Mouse (Mus musculus) heart, postnatal 36 days (tissue): ENCODE measurements around the gene Dusp2. TPM values are rescaled to one million over a fixed set of nuclear protein-coding genes. Genes with fewer than 3 reads are reported as not detected.

Experiments
- DNase-seq, 2 experiments: peaks; one replicate each; pipeline ENCODE4 v3.0.0; 2021 to 2022
- intact Hi-C: fragments of 180-260 bp; cut with DNase I; formaldehyde crosslinking; loops from one replicate; pipeline ENCODE4 v1.15.1; 2025
- total RNA-seq, 2 experiments: library from RNA; stranded (reverse); gene quantifications; 2 replicates each; pipeline ENCODE4 v1.2.3; 2021

Dusp2 gene
- total RNA-seq, 2 experiments from 2014 or later = 0.36 to 0.38 TPM

- DNase-seq = no peak
- intact Hi-C loops = loop anchor here (2.0 to 5.0 kb wide), 2 partner anchors 138 to 194 kb away; no protein-coding TSS in a partner anchor
These were observed 27.3 kb downstream of the Dusp2 start for GRCm38 (mm10) chr2:127363282-127363652.

GRCm38 (mm10) chr2:127363696-127364095 lies 27.7 kb downstream of the Dusp2 start:
- intact Hi-C loops = loop anchor here (2.0 to 5.0 kb wide), 2 partner anchors 137 to 194 kb away; no protein-coding TSS in a partner anchor
- DNase-seq = no peak

- intact Hi-C loops = loop anchor here (5.0 kb wide), 1 partner anchor 193 kb away; no protein-coding TSS in a partner anchor
- no peak for DNase-seq
These were observed 28.5 kb downstream of the Dusp2 start for GRCm38 (mm10) chr2:127364452-127364851.

GRCm38 (mm10) chr2:127367126-127367820 lies 31.3 kb downstream of the Dusp2 start:
- intact Hi-C loops = no loop called here
- no peak for DNase-seq

GRCm38 (mm10) chr2:127369703-127370376 lies 33.9 kb downstream of the Dusp2 start:
- intact Hi-C loops = no loop called here
- no peak for DNase-seq

- no peak for DNase-seq
- intact Hi-C loops = no loop called here
These were observed 34.9 kb downstream of the Dusp2 start for GRCm38 (mm10) chr2:127370561-127371483.

GRCm38 (mm10) chr2:127371484-127371861 lies 35.5 kb downstream of the Dusp2 start:
- intact Hi-C loops = no loop called here
- no peak for DNase-seq

- DNase-seq = no peak
- intact Hi-C loops = no loop called here
These were observed 36.1 kb downstream of the Dusp2 start for GRCm38 (mm10) chr2:127372082-127372481.

GRCm38 (mm10) chr2:127374131-127374530 lies 38.2 kb downstream of the Dusp2 start:
- intact Hi-C loops = no loop called here
- DNase-seq = no peak

- DNase-seq = no peak
- intact Hi-C loops = no loop called here
These were observed 39.1 kb downstream of the Dusp2 start for GRCm38 (mm10) chr2:127375087-127375486.

- intact Hi-C loops = no loop called here
- DNase-seq = no peak
These were observed 39.9 kb downstream of the Dusp2 start for GRCm38 (mm10) chr2:127375759-127376341.

- intact Hi-C loops = no loop called here
These were observed 40.6 kb downstream of the Dusp2 start for GRCm38 (mm10) chr2:127376423-127377051.

GRCm38 (mm10) chr2:127377942-127378610 lies 42.1 kb downstream of the Dusp2 start:
- DNase-seq = no peak
- intact Hi-C loops = no loop called here

More at GRCm38 (mm10) chr2:127376423-127377051, 40.6 kb downstream of the Dusp2 start:
- DNase-seq = no peak

- DNase-seq = no peak
- intact Hi-C loops = no loop called here
These were observed 42.6 kb downstream of the Dusp2 start for GRCm38 (mm10) chr2:127378611-127378990.

GRCm38 (mm10) chr2:127379250-127379649 lies 43.3 kb downstream of the Dusp2 start:
- DNase-seq = no peak
- intact Hi-C loops = no loop called here

- DNase-seq = no peak
- intact Hi-C loops = no loop called here
These were observed 47.9 kb downstream of the Dusp2 start for GRCm38 (mm10) chr2:127383881-127384280.

GRCm38 (mm10) chr2:127387521-127387920 lies 51.6 kb downstream of the Dusp2 start:
- no peak for DNase-seq
- intact Hi-C loops = no loop called here
